Mouse (Mus musculus): Measurements from ENCODE around the gene Adcy1.

GRCm38 (mm10) chr11:7094844-7095243, 31.6 kb downstream of the Adcy1 start:
- no peak for TF ChIP-seq CTCF (conservative IDR thresholded peaks at IDR 0.05; ENCODE audit: low read length)
- no peak for TF ChIP-seq NANOG (IDR thresholded peaks at IDR 0.05; ENCODE audit: borderline replicate concordance, low read length)

All from E14TG2a.4 (cell line).